Mouse (Mus musculus) urinary bladder, postnatal 36 days (tissue): ENCODE measurements at regions not wholly inside any gene's neighbourhood (a gene's known extent, or its start where the extent isn't known, plus 50 kb on each side); places are given as distances from the start of the nearest gene placed in this dataset.
"Not testable (repeated sequence)": the region's sequence is repeated elsewhere in the genome, so short reads cannot be mapped to it uniquely, and the experiment has no call there.

ENCODE experiments used
- DNase-seq, 2 experiments: peaks; one replicate each; pipeline ENCODE4 v3.0.0; 2022; ENCODE audit warnings: low spot score in 2 of 2, mixed read lengths in 1 of 2

DNA sequence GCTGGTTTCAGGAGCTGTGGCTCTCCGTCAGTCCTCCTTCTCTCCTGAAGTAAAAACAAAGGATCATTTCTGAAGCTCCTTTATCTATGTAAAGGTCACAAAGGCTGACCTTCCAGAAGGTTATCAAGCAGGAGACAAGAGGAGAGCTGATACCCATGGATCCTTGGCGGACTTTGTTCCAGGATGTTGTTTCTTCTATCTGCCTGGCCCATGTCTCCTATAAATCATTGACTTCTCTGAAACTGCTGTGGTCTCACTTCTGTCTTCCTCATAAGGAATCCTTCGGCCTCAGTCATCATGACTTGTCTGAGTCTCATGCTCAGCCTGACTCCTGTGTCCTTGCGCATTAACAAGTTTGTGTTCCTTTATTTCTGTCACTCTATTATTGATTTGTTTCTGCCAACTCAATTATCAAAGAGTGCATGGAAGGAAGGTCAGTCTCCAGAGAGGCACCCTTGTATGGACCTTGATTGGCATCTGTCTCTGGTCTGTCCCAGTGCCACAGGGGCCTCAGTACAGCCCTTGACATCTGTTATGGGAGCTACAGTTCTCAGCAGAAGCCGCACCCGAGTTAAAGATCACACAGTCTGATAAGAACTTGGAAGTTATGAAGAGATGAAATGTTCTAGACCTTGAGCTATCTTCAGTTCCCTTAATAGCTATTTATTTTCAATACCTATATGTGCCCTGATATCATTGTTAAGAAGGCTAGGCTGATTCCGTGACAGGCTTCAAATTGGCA is 53.2 kb upstream of the Dazl start:
- DNase-seq, result no peak

DNA sequence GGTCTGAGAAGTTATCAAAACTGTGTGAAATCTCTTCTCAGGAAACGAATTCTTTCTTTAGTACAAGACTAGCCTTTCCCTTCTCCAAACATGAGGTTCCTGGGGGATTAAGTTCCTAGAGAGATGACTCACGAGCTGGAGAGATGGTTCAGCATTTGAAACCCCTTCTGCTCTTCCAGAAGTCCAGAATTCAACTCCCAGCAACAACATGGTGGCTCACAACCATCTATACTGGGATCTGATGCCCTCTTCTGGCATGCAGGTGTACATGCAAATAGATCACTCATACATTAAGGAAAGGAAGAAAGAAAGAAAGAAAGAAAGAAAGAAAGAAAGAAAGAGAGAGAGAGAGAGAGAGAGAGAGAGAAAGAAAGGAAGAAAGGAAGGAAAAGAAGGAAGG is 60.4 kb upstream of the Dazl start:
- not testable (repeated sequence) for DNase-seq

DNA sequence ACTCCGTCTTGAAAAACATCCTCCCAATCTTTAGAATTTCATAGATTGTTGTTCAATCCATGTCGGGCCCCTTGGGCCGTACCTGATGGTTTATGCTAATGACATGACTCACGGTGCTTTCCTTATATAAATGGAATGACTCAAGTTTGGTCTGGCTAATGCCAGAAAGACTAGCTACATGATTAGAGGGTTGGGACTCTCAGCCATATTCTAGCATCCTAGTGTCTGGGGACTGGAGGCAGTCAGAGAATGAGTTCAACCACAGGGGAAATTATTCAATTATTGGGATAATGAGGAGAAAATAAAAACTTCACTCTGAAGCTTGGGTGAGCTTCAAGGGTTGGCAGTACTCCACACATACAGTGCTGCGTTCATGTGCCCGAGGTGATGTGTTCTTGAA is 60.9 kb upstream of the Dazl start:
- DNase-seq, result no peak

DNA sequence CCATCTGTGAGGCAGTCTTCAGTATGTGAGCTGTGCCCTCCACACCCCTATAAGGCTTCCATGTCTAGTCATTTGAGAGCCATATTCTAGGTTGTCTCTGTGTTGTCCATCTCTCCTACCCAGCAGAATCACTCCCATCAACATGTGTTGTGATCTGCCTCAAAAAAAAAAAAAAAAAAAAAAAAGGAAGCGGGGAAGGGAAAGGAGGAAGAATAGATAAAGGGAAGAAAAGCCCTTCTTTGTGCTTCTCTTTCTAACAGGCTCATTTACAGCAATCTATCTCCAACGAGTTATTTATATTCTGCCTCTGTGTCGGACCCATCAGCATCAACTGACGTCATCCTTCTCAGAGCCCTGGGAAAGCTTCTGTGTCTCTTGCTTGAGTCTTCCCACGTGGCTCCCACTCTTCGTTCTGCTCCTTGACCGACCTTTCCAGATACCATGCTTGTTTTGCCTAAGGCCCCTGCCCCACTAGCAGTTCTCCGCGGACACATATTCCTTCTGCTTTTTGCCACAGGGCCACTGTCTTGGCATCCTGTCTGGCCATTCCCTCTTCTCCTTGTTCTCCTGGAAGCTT is 68.3 kb upstream of the Dazl start:
- no peak for DNase-seq

GRCm38 (mm10) chr17:50365396-50365795 is 72.0 kb upstream of the Dazl start:
- no peak for DNase-seq

- DNase-seq, result no peak
Observed at GRCm38 (mm10) chr17:50366181-50366580, 72.7 kb upstream of the Dazl start.

GRCm38 (mm10) chr17:50369216-50369875 is 75.9 kb upstream of the Dazl start:
- peak in 1 of 2 experiments; percentile 5 for DNase-seq

DNA sequence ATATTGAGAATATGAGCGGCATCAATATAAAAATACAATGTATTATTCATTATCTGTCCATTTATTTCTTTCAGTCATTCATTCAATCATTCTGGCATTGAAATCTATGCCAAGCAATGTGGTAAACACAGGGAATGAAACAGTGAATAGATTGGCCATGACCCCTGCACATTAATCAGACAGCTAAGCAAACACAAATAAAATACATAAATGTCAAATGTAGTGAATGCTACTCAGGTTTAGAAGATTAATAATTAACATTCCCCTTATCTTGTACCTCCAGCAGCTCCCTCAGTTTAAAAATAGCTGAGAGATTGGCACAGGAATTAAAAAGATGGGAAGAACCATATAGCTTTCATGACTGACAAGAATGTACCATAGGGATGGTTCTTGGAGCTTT is 77.0 kb upstream of the Dazl start:
- DNase-seq, result no peak

- DNase-seq, result no peak
Observed at GRCm38 (mm10) chr17:50373496-50374141, 80.2 kb upstream of the Dazl start.

DNA sequence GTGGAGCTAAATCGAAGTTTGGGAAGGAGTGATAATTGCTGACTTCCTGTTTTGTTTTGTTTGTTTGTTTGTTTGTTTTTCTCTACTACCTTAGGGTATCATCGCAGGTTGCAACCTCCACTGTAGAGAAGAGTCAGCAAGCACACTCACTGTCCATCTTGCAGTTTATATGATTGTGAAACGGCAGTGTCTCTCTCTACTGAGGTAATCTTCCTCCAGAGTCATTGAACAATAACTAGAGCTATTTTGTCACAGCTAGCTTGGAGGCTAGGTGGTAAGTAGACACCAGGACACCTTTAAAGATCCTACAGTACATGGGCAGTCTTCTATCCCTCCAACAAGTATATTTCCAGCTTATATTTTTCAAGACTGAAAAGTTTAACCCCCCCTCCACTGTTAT is 82.0 kb upstream of the Dazl start:
- no peak for DNase-seq

DNA sequence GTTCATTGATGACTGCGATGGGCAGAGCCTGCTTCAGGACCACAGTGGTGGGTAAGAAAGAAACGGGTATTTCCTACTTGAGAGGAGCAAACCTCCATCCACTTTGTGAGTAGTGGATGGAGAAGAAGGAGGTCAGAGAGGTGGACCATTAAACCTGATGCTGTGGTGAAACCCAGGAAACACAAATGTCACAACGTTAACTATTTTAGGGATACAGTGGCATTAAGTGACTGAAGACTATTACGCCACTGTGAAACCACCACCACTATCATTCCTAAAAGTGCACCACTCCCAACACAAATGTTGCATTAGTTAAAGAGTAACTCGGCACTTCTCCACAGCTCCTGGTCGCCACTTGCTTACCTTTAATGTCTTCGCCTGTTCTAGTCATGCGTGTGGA is 83.3 kb upstream of the Dazl start:
- DNase-seq, result no peak

DNA sequence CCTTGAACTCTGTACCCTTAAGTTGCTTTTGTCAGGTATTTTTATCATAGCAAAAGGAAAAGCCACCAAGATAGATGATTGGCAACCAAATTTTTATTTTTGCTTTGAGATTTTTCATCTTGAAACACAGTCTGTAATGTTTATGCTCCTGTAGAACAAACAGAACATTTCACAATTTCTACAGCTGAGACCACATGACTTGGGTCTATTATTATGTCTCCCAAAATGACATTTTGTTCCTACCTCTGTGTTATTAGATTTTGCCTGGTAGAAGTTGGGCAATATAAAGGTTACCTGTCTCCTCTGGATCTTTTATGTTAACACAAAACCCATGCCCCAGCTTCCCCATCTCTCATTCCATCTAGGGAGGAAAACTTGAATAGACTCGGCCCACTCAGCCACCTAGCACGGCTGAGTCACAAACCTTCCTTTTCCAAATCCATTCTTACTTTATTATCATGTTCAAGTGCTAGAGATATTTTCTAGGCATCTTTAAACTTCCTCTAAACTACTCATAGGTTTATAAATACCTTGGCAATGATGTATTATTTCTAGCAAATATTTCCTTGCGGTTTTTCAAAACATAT is 84.8 kb upstream of the Dazl start:
- DNase-seq, result no peak

DNA sequence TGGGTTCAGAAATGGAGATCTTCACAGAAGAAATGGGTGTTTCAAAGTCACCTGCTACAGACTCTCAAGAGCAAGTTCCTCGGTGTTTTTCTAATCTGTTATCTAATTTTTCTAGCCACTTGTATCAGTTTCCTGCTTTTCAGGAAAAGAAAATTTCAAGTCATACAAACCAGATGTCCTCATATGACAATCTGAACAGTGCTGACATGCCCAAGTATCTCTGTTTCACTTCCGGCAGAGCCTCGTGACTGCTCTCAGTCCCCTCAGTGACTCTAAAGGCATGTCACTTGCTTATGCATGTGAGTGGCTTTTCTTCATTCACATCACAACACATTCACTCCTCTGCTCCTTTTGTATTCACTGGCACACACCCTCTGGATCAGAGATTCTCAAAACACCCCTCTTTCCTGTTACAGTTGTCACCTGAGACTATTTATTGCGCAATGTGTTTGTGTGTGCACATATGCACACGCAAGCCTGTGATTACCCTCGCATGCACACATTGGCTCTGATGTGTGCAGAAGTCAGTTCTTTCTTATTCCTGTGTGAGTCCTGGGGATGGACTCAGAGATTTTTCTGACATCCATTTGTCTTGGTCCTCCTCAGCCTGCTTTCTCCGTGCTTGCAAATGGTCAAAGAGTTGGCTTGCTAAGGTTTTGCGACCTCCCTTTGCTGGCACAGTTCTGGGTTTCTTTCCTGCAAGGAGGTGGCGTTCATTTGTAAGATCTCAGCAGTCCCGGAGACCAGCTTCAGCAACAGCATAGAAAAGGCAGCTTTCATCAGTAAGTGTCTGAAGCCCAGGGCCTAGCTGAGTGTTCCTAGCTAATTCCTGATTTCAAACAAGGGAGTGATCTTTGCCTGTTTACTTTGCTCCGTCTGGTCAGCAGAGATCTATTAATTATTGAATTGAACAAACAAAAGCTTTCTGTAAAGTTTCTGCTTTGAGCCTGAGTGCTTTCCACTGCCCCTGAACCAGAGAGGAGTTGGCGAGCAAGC is 95.6 kb upstream of the Dazl start:
- no peak for DNase-seq

- no peak for DNase-seq
Observed at GRCm38 (mm10) chr17:50390151-50390550, 96.7 kb upstream of the Dazl start.

GRCm38 (mm10) chr17:50391207-50391606 is 97.8 kb upstream of the Dazl start:
- DNase-seq, result no peak

- no peak for DNase-seq
Observed at GRCm38 (mm10) chr17:50391996-50392395, 98.6 kb upstream of the Dazl start.

GRCm38 (mm10) chr17:50392428-50392827 is 99.0 kb upstream of the Dazl start:
- DNase-seq, result no peak

DNA sequence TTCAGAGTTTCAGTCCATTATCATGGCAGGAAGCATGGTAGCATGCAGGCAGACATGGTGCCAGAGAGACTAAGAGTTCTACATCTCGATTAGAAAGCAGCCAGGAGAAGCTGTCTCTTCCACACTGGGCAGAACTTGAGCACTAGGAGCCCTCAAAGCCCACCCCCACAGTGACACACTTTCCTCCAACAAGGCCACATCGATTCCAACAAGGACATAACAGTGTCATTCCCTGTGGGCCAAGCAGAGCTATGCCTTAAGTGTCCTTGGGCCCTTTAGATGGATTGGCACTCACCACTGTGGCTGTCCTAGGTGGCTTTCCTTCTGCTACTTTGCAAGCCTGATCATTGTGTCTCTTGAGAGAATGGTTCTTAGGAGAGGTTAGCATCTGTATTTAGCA is 99.5 kb upstream of the Dazl start:
- DNase-seq, result no peak

DNA sequence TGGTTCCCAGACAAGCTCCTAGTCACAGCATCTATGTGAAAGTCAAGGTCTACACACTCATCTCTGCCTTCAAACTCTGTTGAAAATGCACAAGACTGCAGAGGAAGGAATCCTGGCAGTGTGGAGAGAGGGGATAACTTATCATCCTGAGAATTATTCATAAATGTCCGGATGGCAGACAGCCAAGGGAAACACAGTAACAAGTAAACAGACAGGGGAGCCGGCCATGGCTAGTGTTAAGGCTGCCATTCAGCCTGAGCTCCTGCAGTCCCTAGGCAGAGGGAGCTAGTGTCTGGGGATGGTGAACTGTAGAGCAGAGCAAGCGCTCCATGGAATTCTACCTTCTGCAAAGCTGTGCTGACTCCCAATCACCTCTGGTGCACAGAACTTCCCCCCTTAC is 100.3 kb upstream of the Dazl start:
- no peak for DNase-seq

DNA sequence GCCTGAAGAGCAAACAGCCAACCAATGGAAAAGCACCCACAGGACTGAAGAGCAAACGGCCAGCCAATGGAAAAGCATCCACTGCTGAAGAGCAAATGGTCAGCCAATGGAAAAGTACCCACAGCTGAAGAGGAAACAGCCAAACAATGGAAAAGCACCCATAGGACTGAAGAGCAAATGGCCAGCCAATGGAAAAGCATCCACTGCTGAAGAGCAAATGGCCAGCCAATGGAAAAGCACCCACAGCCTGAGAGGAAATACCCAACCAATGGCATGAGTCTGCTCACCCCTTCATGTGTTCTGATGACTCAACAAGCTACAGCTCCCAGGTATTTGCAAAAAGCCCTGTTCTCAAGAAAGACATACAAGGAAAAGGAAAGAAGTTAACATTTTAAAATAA is 101.4 kb upstream of the Dazl start:
- no peak for DNase-seq

- no peak for DNase-seq
Observed at GRCm38 (mm10) chr17:50395669-50396068, 102.2 kb upstream of the Dazl start.
